Mouse (Mus musculus): ENCODE data around the gene Tas2r124. TPM values are rescaled to one million over a fixed set of nuclear protein-coding genes. Genes with fewer than 3 reads are reported as not detected.

Gene Tas2r124
- total and polyA plus RNA-seq, 3 experiments = not detected

DNA sequence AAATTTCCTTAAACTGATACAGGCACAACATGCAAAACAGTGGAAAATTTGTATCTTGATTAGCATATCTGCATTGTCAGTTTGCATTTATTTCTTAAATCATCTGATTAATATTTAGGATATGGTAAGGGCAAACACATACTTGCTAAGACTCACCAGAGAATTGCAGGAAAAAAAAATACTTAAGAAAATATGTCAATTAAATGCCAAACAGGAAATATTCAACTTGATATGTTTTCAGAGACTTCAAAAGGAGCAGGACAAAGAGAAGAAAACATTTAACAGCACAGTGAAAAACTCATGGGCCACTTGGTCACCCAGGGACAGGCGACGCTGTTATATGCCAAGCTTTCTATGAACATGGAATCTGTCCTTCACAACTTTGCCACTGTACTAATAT, 7.3 kb downstream of the Tas2r124 start, which contains the start of gene Tas2r102:
Gene Tas2r102 (plus strand): TSS at position 301 of the 400 bp plus-strand sequence.
- no peaks in the 10 kb centered on the region for H3K79me2 ChIP-seq (ENCODE audit: control insufficient read depth, insufficient read depth, low read length, poor library complexity)
- DNase-seq (ENCODE audit: low read depth, low spot score) = no peak
- no peaks in the 10 kb centered on the region for H3K27me3 ChIP-seq (ENCODE audit: control insufficient read depth in 1 of 2, insufficient read depth in 2 of 2, low read length in 2 of 2)
- no peaks in the 10 kb centered on the region for H3K36me3 ChIP-seq (ENCODE audit: control insufficient read depth in 1 of 2, insufficient read depth in 2 of 2, low read length in 2 of 2)
- H3K9me3 ChIP-seq (replicated peaks; ENCODE audit: insufficient read depth, low read length) = no peaks in the 10 kb centered on the region
- no peak within 1 kb of the TSS for H3K4me3 ChIP-seq (ENCODE audit: control insufficient read depth in 1 of 2, insufficient read depth in 1 of 2, low read depth in 2 of 2, low read length in 2 of 2)
- H3K27ac ChIP-seq (ENCODE audit: control insufficient read depth, low read depth, low read length) = no peak within 1 kb of the TSS
- no peaks in the 10 kb centered on the region for H3K4me1 ChIP-seq (ENCODE audit: control insufficient read depth in 1 of 2, insufficient read depth in 2 of 2, low read length in 2 of 2)
- H3K9ac ChIP-seq (ENCODE audit: control insufficient read depth, low read depth, low read length, poor library complexity, severe bottlenecking) = no peak within 1 kb of the TSS
- no peak for TF ChIP-seq TBP (IDR thresholded peaks at IDR 0.05; ENCODE audit: low read depth, low read length)
- TF ChIP-seq ETS1 (IDR thresholded peaks at IDR 0.05; ENCODE audit: low read depth, low read length) = no peak
- no peak for TF ChIP-seq MAX (IDR thresholded peaks at IDR 0.05; ENCODE audit: low read length)
- TF ChIP-seq POLR2AphosphoS5 (IDR thresholded peaks at IDR 0.05; ENCODE audit: borderline replicate concordance, low read depth, low read length) = no peak
- no peak for TF ChIP-seq MYC (IDR thresholded peaks at IDR 0.05; ENCODE audit: low read depth, low read length)
- TF ChIP-seq MXI1 (IDR thresholded peaks at IDR 0.05; ENCODE audit: low read depth, low read length) = no peak
- no peak for TF ChIP-seq GATA1 (IDR thresholded peaks at IDR 0.05; ENCODE audit: low read depth, low read length)
- TF ChIP-seq ELF1 (IDR thresholded peaks at IDR 0.05; ENCODE audit: low read depth, low read length) = no peak
- no peak for TF ChIP-seq JUND (IDR thresholded peaks at IDR 0.05; ENCODE audit: low read depth, low read length)
- no peak for TF ChIP-seq SMC3 (IDR thresholded peaks at IDR 0.05; ENCODE audit: low read depth, low read length)
- no peak for TF ChIP-seq ZKSCAN1 (IDR thresholded peaks at IDR 0.05; ENCODE audit: low read depth, low read length)
- TF ChIP-seq GABPA (IDR thresholded peaks at IDR 0.05; ENCODE audit: low read depth, low read length) = no peak
- no peak for TF ChIP-seq CHD2 (IDR thresholded peaks at IDR 0.05; ENCODE audit: low read length)
- no peak for TF ChIP-seq SIN3A (IDR thresholded peaks at IDR 0.05; ENCODE audit: low read length)

DNA sequence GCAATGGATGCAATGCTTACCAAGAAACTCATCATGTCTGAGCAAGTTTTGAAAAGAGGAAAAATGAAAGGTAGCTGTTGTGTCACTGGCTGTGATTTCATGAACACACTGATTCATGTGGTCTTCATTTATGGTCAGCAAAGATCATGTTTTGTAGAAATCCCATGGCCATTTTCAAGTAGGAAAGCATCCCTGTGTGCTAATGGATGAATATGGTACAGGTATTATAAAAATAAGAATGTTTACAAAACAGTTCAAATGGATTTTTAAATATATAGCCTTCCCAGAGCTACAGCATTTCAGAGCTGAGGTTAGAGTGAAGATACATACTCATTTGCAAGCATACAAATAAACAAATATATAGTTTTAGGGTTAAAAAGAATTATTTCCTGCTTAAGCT, 23.5 kb downstream of the Tas2r124 start, which contains the start of gene Tas2r136:
Gene Tas2r136 (minus strand): TSS at position 101 of the 400 bp plus-strand sequence.
- Histone ChIP-seq H3K9ac (ENCODE audit: control insufficient read depth, low read depth, low read length, poor library complexity, severe bottlenecking) (no peak within 1 kb of the TSS), H3K4me3 (ENCODE audit: control insufficient read depth in 1 of 2, insufficient read depth in 1 of 2, low read depth in 2 of 2, low read length in 2 of 2) (no peak within 1 kb of the TSS), H3K36me3 (ENCODE audit: control insufficient read depth in 1 of 2, insufficient read depth in 2 of 2, low read length in 2 of 2) (no peaks in the 10 kb centered on the region), H3K4me1 (ENCODE audit: control insufficient read depth in 1 of 2, insufficient read depth in 2 of 2, low read length in 2 of 2) (no peaks in the 10 kb centered on the region), H3K9me3 (replicated peaks; ENCODE audit: insufficient read depth, low read length) (no peaks in the 10 kb centered on the region), H3K27me3 (ENCODE audit: control insufficient read depth in 1 of 2, insufficient read depth in 2 of 2, low read length in 2 of 2) (no peaks in the 10 kb centered on the region), H3K79me2 (ENCODE audit: control insufficient read depth, insufficient read depth, low read length, poor library complexity) (no peaks in the 10 kb centered on the region), H3K27ac (ENCODE audit: control insufficient read depth, low read depth, low read length) (no peak within 1 kb of the TSS)
- DNase-seq (ENCODE audit: low read depth, low spot score) = no peak
- TF ChIP-seq CTCF (IDR thresholded peaks at IDR 0.05 in 2 of 3, conservative IDR thresholded peaks at IDR 0.05 in 1 of 3; ENCODE audit: control insufficient read depth in 1 of 3, insufficient read depth in 1 of 3, low read depth in 2 of 3, low read length in 3 of 3, poor library complexity in 1 of 3, severe bottlenecking in 1 of 3) = no peak
- no peak for TF ChIP-seq SMC3 (IDR thresholded peaks at IDR 0.05; ENCODE audit: low read depth, low read length)
- no peak for TF ChIP-seq ZNF384 (IDR thresholded peaks at IDR 0.05; ENCODE audit: low read depth, low read length)
- no peak for TF ChIP-seq ELF1 (IDR thresholded peaks at IDR 0.05; ENCODE audit: low read depth, low read length)
- no peak for TF ChIP-seq RAD21 (IDR thresholded peaks at IDR 0.05; ENCODE audit: low read depth, low read length)
- no peak for TF ChIP-seq MYB (IDR thresholded peaks at IDR 0.05; ENCODE audit: low read depth, low read length)
- no peak for TF ChIP-seq ZC3H11A (IDR thresholded peaks at IDR 0.05; ENCODE audit: low read depth, low read length)
- no peak for TF ChIP-seq ZMIZ1 (IDR thresholded peaks at IDR 0.05; ENCODE audit: low read depth, low read length)
- TF ChIP-seq MAFK (IDR thresholded peaks at IDR 0.05; ENCODE audit: borderline replicate concordance, low read depth, low read length) = no peak
- TF ChIP-seq RCOR1 (IDR thresholded peaks at IDR 0.05; ENCODE audit: low read depth, low read length) = no peak
- no peak for TF ChIP-seq USF2 (IDR thresholded peaks at IDR 0.05; ENCODE audit: borderline replicate concordance in 1 of 2, insufficient read depth in 1 of 2, low read depth in 1 of 2, low read length in 2 of 2)
- TF ChIP-seq NRF1 (IDR thresholded peaks at IDR 0.05; ENCODE audit: insufficient read depth, low read depth, low read length, poor library complexity, severe bottlenecking) = no peak
- TF ChIP-seq CHD2 (IDR thresholded peaks at IDR 0.05; ENCODE audit: low read length) = no peak
- TF ChIP-seq CHD1 (IDR thresholded peaks at IDR 0.05; ENCODE audit: low read depth, low read length) = no peak
- no peak for TF ChIP-seq ETS1 (IDR thresholded peaks at IDR 0.05; ENCODE audit: low read depth, low read length)
- no peak for TF ChIP-seq UBTF (IDR thresholded peaks at IDR 0.05; ENCODE audit: borderline replicate concordance, insufficient read depth, low read depth, low read length)
- TF ChIP-seq TBP (IDR thresholded peaks at IDR 0.05; ENCODE audit: low read depth, low read length) = no peak
- TF ChIP-seq GABPA (IDR thresholded peaks at IDR 0.05; ENCODE audit: low read depth, low read length) = no peak

Measured in MEL (cell line).